Mouse (Mus musculus): ENCODE measurements around the gene Serpinb12.
"Not testable (repeated sequence)": the region's sequence is repeated elsewhere in the genome, so short reads cannot be mapped to it uniquely, and the experiment has no call there.

The Serpinb12 gene

DNA sequence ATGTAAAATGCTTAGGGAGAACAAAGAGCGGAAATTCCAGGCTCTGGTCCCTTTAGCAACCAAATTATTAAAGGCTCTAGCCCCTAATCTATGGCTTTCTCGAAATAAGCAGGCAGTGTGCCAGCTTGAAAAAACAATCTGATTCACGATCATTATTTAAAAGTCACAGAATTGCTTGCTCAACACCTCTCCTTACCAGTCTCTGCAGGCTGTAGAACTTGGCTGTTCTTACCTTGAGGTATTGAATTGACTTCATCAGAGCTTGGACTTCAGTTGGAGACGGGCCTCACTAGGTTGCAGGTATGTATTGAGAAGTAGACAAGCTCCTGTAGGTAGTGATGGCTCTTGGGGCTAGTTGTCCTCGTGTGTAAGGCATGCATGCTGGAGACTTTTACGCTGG, at the start of gene Serpinb12:
TSS of gene Serpinb12 (plus strand) at position 185 of the 400 bp plus-strand sequence.
- CTCF ChIA-PET, result no interaction called here

DNA sequence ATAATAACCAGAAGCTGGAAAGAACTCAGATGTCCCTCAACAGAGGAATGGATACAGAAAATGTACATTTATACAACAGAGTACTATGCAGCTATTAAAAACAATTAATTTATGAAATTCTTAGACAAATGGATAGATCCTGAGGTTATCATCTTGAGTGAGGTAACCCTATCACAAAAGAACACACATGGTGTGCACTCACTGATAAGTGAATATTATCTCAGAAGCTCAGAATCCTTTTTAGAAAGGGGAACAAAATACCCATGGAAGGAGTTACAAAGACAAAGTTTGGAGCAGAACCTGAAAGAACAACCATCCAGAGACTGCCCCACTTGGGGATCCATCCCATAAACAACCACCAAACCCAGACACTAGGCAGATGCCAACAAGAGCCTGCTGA, 39.1 kb upstream of the Serpinb12 start:
- CTCF ChIA-PET, result not testable (repeated sequence)

DNA sequence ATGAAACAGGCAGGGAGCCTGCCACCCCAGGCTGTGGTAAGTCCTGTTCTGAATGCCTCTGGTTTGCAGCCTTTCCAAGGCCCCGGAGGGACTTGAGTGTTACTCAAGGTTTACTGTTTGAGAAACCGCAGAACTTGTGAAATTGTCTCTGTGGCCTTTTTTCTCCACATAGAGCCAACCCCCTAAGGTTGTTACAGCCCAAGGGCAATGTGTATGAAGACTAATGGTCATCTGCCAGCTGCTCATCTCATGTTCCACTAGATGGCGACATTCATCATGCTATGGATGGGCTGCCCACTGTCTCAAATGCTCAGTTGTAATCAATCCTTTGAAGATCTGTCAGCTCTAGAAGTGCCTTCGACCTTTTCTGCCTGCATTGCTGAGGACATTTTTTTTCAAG, 32.8 kb upstream of the Serpinb12 start:
- CTCF ChIA-PET, result no interaction called here

DNA sequence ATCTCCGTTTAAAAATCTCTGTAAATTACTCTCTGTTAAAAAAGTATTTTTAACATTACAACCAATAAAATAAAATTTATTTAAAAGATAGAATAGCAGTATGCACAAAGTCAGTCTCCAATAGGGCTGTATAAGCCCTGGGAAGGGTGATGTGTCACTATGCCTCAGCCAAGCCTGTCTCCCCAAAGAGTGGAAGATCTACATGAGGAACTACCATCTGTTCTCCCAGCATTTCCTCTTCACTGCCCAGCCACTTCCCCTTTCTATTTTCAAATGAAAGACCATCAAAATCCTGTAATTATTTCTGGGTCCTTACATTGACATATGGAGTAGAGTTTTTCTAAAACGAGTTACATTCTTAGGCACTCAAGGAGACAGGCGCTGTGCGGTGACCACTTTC, 2.3 kb upstream of the Serpinb12 start:
- CTCF ChIA-PET, result no interaction called here

DNA sequence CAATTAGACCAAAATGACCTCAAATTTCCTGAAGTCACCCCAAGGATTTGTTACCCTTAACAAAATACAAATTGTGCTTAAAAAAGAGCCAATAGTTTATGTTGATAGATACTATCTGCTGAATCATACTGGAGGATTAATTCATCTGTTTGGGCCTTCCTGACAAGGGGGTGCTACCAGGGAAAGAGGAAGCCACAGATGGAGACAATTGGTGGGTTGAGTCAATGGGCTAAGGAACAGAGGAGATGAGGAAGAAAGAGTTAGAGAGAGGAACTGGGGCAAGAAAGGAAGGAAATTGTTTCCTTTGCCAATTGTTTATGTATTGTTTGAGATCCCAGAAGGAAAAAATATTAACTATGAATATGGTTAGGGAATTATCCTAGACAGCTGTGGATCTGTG, 591 bp upstream of the Serpinb12 start:
- CTCF ChIA-PET, result no interaction called here

DNA sequence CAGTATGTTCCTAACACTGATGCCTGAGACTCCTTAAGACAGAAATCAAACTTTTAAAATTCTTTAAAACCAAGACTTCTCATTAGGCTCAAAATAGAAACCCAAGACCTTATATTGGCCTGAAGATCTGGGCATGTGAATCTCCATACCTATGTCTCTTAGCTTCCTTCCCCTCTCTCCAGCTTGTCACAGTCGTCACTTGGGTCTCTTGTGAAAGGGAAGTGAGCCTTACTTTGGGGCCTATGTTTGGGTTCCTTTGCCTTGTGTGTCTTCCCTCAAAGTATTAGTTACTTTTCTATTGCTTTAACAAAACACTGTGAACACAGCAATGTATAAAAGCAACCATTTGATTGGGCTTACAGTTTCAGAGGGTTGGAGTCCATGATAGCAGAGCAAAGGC, 13.0 kb downstream of the Serpinb12 start:
- CTCF ChIA-PET, result no interaction called here

DNA sequence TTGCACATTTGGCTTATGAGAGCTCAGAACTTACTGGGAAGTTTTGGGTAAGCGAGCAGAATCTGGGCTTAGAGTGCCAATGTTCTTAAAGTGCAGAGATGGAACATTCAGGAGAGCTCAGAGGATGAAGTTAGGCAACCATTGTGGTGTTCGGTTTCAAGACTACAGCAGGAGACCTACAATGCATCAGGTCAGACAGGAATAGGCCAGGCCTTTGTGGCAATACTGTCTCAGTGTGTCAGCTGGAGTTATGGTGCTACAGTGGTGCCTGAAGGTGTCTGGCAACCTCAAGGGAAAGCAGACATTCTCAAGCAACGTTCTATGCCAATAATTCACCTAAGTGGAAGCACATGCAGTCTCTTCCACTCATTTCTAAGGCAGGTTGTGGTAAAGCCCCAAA, 25.7 kb downstream of the Serpinb12 start:
- CTCF ChIA-PET, result no interaction called here

DNA sequence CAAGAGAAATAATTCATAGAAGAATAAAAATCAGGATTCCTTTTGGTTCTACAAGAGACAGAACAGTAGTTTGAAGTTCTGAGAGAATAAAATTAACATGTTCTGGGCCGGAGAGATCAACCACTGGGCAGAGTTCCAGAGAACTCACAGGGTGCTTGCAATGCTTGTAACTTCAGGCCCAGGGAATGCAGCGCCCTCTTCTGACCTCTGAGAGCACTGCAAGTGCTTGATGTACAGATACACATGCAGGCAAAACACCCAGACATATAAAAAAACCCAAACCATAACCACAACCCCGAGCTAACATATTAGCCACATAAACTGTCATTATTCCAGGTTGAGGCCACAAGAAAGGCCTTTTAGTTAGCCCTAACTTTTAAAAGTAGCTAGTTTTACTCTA, 26.8 kb downstream of the Serpinb12 start:
- CTCF ChIA-PET, result no interaction called here

DNA sequence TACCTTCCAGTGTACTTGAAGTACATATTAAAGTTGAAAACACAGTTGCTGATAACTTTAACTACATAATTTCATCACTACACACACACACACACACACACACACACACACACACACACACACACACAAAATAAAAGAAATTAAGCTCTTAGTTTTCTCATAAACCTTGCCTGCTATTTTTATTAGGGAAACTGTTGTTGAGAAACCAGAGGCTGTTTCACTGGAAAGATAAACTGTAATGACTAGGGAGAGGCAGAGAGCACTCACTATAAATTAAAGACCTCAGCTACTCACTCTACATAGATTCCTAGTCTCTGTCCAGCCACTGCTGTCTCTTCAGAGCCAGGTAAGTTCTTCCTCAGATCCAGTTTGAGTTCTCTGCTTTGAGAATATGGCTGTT, 46.4 kb downstream of the Serpinb12 start, which contains the start of gene Serpinb13:
TSS of gene Serpinb13 (plus strand) at position 301 of the 400 bp plus-strand sequence.
- CTCF ChIA-PET, result no interaction called here

DNA sequence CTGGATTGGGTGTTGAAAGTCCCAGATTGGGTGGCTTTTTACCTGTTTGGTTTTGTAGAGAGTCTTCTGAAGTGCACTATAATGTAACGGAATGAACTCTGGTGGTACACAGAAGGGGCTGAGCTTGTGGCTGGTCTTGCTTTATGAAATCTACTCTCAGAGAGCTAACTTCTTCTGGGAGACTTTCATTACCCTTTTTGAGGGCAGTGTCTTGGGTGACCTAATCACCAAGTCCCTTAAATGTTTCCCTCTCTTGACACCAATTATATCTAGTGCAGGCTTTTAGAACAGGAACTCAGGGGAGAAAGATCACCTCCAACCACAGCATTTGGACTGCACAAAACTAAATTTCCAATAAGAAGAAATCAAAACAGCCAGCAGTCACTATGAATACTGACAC, 48.8 kb downstream of the Serpinb12 start:
- CTCF ChIA-PET, result no interaction called here

DNA sequence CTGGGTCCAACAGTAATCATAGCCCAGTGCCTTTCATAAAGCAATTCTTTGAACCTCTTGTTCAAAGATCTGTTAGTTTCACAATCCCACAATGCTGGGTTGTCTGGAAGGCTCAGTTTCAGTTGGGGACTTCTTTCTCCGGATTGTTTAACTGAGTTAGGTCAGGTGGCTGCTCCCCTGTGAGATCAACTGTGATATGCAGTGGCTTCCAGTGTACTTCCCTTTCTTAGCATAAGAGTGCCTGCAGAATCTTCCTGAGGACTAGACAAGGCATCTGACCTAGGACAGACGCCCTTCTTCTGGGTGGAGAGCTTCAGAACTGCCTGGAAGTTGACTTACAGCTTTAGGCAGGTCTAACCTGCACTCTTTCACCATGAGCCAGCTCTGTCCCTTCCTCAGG, 49.6 kb downstream of the Serpinb12 start:
- CTCF ChIA-PET, result no interaction called here

DNA sequence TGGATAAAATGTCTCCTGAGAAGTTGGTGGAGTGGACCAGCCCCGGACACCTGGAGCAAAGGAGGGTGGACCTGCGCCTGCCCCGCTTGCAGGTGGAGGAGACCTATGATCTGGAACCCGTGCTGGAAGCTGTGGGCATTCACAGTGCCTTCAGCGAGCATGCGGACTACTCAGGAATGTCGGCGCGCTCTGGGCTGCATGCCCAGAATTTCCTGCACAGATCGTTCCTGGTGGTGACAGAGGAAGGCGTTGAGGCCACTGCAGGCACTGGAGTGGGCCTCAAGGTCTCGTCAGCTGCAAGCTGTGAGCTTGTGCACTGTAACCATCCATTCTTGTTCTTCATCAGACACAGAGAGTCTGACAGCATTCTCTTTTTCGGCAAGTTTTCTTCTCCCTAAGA, 66.2 kb downstream of the Serpinb12 start:
- CTCF ChIA-PET, result no interaction called here

DNA sequence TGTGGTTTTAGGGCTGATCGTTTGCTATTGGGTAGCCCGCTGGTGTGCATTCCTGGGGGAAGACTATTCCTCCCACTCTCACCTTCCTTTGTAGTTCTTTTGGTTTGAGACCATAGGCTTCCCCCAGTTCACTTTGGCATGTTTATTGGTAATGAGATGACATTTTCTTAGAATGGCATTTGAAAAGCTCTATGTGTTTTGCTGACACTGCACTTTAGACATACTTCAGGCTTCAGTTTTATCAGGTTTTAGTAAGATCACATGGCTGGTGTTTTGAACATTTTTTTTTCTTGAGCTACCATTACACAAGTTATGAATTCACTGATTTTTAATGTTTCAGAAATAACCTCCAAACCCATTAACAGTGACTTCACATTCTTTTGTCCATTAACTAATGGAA, 67.5 kb downstream of the Serpinb12 start:
- CTCF ChIA-PET, result no interaction called here

DNA sequence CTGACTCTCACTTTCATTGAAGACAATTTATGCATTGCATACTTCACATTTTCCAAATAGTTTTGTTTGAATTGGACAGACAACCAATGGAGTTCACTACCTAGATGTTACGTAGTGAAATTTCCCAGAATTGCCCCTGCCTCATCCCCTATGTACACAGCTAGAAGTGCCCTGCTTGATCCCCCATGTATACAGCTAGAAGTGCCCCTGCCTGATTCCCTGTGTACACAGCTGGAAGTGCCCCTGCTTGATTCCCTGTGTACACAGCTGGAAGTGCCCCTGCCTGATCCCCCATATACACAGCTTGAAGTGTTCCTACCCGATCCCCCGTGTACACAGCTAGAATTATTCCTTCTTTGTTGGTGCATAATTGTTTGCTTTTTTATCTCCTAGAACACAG, 72.1 kb downstream of the Serpinb12 start:
- CTCF ChIA-PET, result no interaction called here
